Mouse (Mus musculus) kidney, adult 2 months (tissue): Measurements from ENCODE around the gene Muc2.

Experiments used
- CTCF ChIP-seq: fragments of 200-500 bp; conservative IDR thresholded peaks from 2 replicates; pipeline ENCODE4 v1.5.1; 2011; ENCODE audit warnings: low read depth, mild to moderate bottlenecking, control low read depth, low read length, moderate library complexity, mixed read lengths; ENCODE audit not compliant: insufficient read depth, insufficient read length
- POLR2A ChIP-seq: fragments of 200-500 bp; IDR thresholded peaks from one replicate; pipeline ENCODE4 v1.6.1; 2011; ENCODE audit warnings: low read depth, low read length, control low read depth

DNA sequence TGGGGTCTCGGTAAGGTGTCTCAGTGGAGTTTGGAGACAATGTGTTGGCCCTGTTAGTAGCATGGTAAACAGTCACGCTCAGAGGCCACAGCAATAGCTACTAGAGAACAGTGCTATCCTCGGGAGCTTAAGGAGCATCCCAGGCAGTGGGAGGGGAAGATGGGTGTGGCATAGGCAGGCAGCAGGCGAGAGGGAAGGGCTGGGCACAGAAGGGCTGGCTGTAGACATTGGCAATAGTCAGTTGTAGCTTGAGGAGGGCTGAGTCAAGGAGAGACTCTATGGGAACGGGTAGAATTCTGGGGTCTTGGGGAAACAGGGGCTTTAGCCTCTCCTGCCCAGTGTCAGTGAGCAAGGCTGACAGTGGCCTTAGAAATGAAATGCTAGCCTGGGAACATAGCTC, 27.9 kb upstream of the Muc2 start:
- TF ChIP-seq CTCF (no peak), POLR2A (no peak)
